8 mouse cellular contexts compared by ENCODE assay signal in the genomic region with DNA sequence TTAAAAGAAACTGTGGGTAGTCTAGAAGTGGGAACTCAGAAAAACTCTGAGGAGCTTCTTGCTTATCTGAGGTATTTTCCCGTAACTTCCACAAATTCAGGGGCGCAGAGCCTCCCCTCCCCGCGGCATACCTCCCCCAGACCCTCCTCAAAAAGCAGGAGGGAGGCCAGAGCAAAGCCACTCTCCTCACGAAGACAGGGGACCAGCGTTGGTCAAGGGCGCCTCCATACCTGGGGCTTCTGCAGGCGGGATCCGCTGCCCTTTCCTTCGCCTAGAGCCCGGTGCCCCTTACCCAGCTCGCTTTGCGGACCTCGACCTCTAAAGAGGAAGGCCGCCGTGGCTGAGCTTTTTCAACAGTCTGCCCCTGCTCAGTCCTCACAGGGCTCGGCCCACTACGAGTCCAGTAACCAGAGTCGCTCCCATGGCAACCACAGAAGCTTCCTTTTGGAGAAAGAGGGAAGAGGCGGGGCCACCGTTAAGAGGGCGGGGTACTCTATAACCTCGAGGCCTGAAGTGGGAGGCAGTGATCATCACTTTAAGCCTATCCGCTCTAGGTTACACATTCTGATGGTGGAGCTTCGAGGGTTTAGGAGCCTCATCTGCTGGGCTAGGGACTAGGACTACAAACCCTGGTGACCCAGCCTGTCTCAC. TPM values are rescaled to one million over a fixed set of nuclear protein-coding genes. Genes with fewer than 3 reads are reported as not detected.
DNase-seq lines count a peak whose midpoint lies in the region.

A gene (minus strand): TSS at position 430 of the 651 bp plus-strand sequence.

- intact Hi-C loops in heart, postnatal 25 days (cut with DNase I) = no loop called here

- H3K4me3 ChIP-seq in embryonic facial prominence, embryonic 10.5 days = peak within 1 kb of the TSS; percentile 58
- peak within 1 kb of the TSS; percentile 83 for H3K4me3 ChIP-seq in megakaryocyte, embryonic 14.5 days (replicated peaks)

- DNase-seq in thymus, postnatal 14 days = peak; percentile 5
- no peak for DNase-seq in thymus, postnatal 25 days
- peak; percentile 85 for DNase-seq in embryonic facial prominence, embryonic 10.5 days (ENCODE audit: low spot score)
- DNase-seq in heart, postnatal 25 days (ENCODE audit: low spot score) = peak; percentile 10
- DNase-seq in kidney, postnatal 36 days = peak; percentile 57 to 69
- DNase-seq in splenic B cell, adult 2 months (ENCODE audit: low read depth, low spot score) = peak; percentile 13
- DNase-seq in frontal cortex, postnatal 25 days (ENCODE audit: low spot score in 2 of 2) = no peak

- peak within 1 kb of the TSS; percentile 68 for H3K27ac ChIP-seq in embryonic facial prominence, embryonic 10.5 days (replicated peaks)

- H3K4me1 ChIP-seq in embryonic facial prominence, embryonic 10.5 days = peaks cover 28% of the 10 kb centered on the region
- peaks cover 20% of the 10 kb centered on the region for H3K4me1 ChIP-seq in megakaryocyte, embryonic 14.5 days

- H3K36me3 ChIP-seq in embryonic facial prominence, embryonic 10.5 days (replicated peaks) = no peaks in the 10 kb centered on the region
- no peaks in the 10 kb centered on the region for H3K36me3 ChIP-seq in megakaryocyte, embryonic 14.5 days (replicated peaks; ENCODE audit: low read length)
- no peaks in the 10 kb centered on the region for H3K36me3 ChIP-seq in splenic B cell, adult 2 months (ENCODE audit: control insufficient read depth, insufficient read depth, low read length, poor library complexity, severe bottlenecking)

- peaks cover 50% of the 10 kb centered on the region for H3K27me3 ChIP-seq in embryonic facial prominence, embryonic 10.5 days (replicated peaks; ENCODE audit: low read depth, poor library complexity, severe bottlenecking)
- peaks cover 46% of the 10 kb centered on the region for H3K27me3 ChIP-seq in megakaryocyte, embryonic 14.5 days (replicated peaks)
- no peaks in the 10 kb centered on the region for H3K27me3 ChIP-seq in splenic B cell, adult 2 months (ENCODE audit: control insufficient read depth, insufficient read depth, low read length, poor library complexity, severe bottlenecking)

- H3K9me3 ChIP-seq in embryonic facial prominence, embryonic 10.5 days = no peaks in the 10 kb centered on the region
- no peaks in the 10 kb centered on the region for H3K9me3 ChIP-seq in megakaryocyte, embryonic 14.5 days

- WGBS in embryonic facial prominence, embryonic 10.5 days = 2% methylated on average over 25 of the region's 25 CpGs

RNA-seq across cellular contexts. Expression of the gene that starts here (rescaled TPM):
- polyA plus RNA-seq in embryonic facial prominence, embryonic 10.5 days (2016; fragmentation: Nextera tagmentation; extraction: Ambion mirVana) = 2.4 and 3.0 TPM in 2 replicates
- total RNA-seq in heart, postnatal 25 days (2021) = not detected
- polyA plus RNA-seq in megakaryocyte, embryonic 14.5 days (2012; ENCODE audit: insufficient read depth, low replicate concordance) = not detected in 2 replicates

Comparison
In these comparisons a context has a peak if more than half of its experiments do, and no peak if none do; other contexts are left out.
1. DNase-seq: peak in thymus, postnatal 14 days (single experiment), embryonic facial prominence, embryonic 10.5 days (single experiment), kidney, postnatal 36 days (2 of 2) and splenic B cell, adult 2 months (single experiment); none in thymus, postnatal 25 days (single experiment) and frontal cortex, postnatal 25 days (0 of 2).
2. Peak in DNase-seq in heart, postnatal 25 days; RNA of the gene not detected or under 1 TPM.